Mouse (Mus musculus): ENCODE results near the gene Hfe.
"Not testable (repeated sequence)": the region's sequence is repeated elsewhere in the genome, so short reads cannot be mapped to it uniquely, and the experiment has no call there.

The Hfe gene

DNA sequence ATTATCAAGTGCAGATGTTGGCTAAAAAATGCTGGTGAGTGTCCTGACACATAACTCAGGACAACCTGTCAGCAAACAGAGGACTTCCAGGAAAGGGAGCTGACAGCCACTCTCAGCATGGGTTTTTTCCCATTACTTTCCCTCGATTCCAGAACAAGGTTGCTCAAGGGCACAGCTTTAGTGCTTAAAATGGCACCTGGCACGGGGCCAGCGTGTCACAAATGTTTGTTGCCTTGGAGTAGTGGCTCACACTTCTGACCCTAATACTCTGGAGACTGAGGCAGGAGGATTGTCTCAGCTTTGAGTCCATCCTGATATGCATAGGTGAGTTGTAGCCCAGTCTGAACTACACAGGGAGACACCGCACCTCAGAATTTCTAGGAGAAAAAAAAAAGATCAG, 2.0 kb downstream of the Hfe start:
- no peak for DNase-seq

DNA sequence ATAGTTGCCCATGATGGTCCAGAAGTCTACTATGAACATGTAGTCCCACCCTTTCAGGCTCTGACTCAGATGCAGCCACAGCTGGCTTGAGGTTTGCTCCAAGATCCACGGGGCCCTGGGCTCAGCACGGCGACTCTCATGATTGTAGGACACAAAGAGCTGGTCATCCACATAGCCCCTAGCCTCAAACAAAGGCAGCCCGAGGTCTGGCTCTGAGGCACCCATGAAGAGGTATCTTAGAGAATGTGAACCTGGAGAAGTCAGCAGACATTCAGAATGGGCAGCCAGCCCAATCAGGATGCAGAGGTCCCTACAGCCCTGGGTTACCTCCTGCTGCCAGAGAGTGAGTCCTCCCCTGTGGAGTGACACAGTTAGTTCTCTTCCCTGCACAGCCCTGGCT, 2.6 kb downstream of the Hfe start:
- DNase-seq, result no peak

DNA sequence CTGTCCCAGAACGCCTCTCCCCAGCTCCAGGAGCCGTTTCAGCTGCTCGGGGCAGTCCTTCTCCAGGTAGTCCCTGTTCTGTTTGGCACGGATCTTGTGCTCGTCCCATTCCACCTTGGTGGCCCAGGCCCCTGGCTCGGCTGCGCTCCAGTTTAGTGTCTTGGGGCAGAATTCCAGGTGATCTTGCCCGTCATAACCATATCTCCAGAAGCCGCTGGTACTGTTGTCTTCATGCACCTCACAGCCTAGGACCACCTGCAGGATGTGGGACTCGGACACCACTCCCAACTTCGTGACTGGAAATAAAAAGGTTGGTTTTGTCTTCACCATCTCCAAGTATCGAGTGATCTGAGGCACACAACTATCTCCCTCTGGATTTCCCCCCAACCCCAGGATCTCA, 3.9 kb downstream of the Hfe start:
- no peak for DNase-seq

DNA sequence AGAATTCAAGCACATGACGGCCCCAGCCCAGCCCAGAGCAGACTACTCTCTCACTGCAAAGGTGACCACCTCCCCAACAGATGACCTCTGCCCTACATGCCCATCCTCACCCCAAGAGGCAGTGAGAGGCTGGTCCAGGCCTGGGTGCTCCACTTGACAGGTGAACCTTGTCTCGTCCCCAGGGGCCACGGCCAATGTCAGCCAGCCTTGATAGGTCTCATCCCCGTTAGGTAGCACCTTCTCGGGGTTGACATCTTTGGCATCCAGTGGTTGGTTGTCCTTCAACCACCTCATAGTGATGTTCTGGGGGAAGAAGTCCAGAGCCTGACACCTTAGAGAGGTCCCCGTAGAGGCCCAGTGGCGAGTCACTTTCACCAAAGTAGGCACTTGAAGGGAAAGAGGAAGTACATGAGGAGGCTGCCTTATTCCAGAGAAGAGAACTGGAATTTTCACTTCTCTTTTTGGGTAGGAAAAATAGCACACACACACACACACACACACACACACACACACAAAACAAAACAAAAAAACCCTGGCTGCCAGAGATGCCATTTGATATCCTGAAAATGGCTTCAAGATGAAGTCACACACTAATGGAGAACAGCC, 4.8 kb downstream of the Hfe start:
- DNase-seq, result no peak

GRCm38 (mm10) chr13:23702801-23703200, 7.9 kb downstream of the Hfe start:
- not testable (repeated sequence) for DNase-seq

GRCm38 (mm10) chr13:23702220-23702619, 8.4 kb downstream of the Hfe start:
- DNase-seq, result no peak

DNA sequence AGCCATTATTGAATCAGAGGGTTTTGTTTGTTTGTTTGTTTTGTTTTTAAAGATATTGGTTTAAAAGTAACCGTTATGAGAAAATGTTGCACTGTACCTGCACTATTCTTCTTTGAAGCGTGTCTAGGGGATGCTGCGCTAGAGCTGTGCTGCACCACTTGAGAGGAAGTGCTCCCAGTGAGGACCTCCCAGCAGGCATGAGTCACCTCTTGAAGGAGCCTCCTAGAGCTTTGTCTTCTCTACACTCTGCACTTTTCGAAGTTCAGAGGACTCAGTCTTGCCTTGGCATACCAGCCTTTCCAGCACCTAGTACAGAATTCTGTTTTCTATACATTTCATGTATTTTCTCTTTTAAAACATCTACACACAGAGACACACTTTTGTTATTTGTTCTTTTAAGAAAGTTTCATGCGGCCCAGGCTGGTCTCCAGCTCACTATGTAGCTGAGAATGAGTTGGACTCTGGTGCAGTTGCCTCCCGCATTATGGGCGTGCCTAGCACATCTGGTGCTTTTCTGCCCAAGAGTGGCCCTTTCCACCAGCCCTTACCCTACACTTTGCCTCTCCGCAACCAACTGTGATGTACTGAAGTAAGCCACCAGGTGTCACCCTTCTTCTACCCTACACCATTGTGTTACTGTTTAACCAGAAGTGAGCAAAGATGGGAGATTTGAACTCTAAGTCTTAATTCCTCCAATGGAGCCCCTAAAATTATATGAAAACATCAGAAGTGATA, 9.7 kb downstream of the Hfe start:
- DNase-seq, result peak; percentile 87

- no peak for DNase-seq
Observed at GRCm38 (mm10) chr13:23699767-23700166, 10.9 kb downstream of the Hfe start.

- DNase-seq, result no peak
Observed at GRCm38 (mm10) chr13:23698996-23699395, 11.7 kb downstream of the Hfe start.

DNA sequence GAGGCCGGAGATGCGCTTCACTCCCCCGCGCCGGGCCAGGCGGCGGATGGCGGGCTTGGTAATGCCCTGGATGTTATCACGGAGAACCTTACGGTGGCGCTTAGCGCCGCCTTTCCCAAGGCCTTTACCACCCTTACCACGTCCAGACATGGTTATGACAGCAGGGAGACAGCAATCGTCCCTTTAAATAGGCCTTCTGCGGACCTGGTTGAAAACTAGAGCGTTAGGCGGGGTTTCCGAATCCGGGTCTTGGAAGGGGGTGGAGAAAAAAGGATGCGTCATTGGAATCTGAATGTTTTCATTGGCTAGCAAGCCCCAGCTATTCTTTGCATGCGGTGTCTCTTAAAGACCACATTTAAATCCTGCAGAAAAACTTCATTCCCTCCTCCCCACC, 12.4 kb downstream of the Hfe start, which contains the start of gene Hist1h4c:
Gene Hist1h4c (minus strand): TSS at position 155 of the 394 bp plus-strand sequence.
- peak; percentile 99 for DNase-seq

- DNase-seq, result peak; percentile 83
Observed at GRCm38 (mm10) chr13:23697491-23698299, 13.0 kb downstream of the Hfe start.

DNA sequence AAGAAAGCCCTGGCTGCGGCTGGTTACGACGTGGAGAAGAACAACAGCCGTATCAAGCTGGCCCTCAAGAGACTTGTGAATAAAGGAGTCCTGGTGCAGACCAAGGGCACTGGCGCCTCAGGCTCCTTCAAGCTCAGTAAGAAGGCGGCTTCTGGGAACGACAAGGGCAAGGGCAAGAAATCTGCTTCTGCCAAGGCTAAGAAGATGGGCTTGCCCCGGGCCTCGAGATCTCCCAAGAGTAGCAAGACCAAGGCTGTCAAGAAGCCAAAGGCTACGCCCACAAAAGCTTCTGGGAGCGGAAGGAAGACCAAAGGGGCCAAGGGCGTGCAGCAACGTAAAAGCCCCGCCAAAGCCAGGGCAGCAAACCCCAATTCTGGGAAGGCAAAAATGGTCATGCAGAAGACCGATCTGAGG, 14.6 kb downstream of the Hfe start:
- DNase-seq, result peak; percentile 49

GRCm38 (mm10) chr13:23695514-23695913, 15.1 kb downstream of the Hfe start, which contains the start of gene Hist1h1t:
Gene Hist1h1t (plus strand): TSS chr13:23695814.
- DNase-seq, result no peak

DNA sequence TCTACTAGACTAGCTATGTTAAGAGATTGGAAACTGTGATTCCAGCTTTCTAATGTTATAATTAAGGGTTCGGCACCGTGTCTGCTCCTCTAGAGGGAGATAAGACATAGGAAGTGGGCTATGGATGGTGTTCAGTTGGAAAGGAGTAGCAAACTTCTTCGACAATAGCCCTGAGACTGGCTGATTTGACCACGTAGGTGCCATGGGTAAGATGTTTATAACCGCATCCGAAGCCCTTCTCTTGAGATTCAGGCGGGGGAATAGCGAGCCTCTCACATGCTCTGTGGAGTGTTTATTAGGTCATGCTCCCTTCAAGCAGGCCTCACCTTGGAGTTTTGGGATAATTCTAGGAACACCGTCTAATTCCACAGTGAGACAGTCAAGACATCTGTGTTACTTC, 15.7 kb downstream of the Hfe start:
- no peak for DNase-seq

DNA sequence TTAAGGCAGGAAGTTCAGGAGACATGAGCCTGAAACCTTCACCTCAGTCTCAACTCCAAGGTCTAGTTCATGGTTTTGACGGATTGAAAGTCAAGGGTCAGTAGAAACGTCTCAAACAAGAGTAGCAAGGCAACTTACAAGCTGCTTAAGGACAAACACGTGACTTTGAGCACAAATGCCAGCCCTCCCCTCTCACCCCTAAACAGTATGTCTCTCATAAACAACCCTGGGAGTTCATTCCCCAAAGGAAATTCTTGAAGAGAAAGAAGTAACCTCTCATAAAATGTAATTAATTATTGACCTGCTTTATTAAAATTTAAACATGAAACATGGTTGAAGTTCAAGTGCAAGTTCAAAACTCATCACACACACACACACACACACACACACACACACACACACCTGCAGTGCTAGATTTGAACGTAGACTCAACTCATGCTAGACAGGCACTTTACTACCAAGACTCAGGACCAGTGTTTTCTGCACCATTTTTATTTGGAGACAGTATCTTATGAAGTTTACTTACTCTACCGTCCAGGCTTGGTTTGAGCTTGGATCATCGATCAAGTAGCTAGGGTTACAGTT, 16.7 kb downstream of the Hfe start:
- DNase-seq, result no peak

- DNase-seq, result no peak
Observed at GRCm38 (mm10) chr13:23689459-23689858, 21.2 kb downstream of the Hfe start.

DNA sequence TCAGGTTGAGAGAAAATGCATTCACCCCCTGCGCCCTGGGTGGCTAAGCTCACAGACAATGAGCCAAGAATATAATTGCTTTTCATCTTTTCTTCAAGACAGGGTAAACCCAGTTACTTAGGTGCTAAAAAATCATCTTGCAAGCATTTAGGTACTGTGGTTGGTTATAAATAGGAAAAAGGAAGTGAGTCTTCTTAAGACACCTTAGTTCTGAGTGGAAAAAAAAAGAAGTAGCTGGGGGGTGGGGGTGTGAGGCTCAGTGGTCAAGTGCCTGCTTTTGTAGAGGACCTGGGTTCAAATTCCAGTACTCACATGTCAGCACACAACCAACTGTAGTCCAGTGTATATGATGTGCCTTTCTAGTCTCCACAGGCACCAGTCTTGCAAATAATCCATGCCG, 21.7 kb downstream of the Hfe start:
- DNase-seq, result no peak

GRCm38 (mm10) chr13:23687907-23688306, 22.7 kb downstream of the Hfe start:
- DNase-seq, result no peak

GRCm38 (mm10) chr13:23687181-23687580, 23.5 kb downstream of the Hfe start:
- DNase-seq, result no peak

DNA sequence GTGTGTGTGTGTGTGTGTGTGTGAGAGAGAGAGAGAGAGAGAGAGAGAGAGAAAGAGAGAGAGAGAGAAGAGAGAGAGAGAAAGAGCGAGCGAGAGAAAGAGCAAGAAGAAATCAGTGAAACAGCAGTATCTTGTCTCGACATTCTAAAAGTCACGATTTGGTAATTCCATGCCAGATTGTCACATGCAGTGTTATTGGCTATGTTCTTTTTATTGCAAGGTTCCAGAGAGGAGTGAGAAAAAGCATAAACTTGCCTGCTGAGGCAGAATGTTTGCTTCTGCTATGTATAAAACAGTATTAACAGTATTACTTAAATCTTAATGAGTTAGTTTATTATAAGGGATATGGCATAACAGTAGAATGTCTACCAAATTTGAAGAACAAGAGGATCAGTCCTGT, 24.7 kb downstream of the Hfe start:
- DNase-seq, result no peak

DNA sequence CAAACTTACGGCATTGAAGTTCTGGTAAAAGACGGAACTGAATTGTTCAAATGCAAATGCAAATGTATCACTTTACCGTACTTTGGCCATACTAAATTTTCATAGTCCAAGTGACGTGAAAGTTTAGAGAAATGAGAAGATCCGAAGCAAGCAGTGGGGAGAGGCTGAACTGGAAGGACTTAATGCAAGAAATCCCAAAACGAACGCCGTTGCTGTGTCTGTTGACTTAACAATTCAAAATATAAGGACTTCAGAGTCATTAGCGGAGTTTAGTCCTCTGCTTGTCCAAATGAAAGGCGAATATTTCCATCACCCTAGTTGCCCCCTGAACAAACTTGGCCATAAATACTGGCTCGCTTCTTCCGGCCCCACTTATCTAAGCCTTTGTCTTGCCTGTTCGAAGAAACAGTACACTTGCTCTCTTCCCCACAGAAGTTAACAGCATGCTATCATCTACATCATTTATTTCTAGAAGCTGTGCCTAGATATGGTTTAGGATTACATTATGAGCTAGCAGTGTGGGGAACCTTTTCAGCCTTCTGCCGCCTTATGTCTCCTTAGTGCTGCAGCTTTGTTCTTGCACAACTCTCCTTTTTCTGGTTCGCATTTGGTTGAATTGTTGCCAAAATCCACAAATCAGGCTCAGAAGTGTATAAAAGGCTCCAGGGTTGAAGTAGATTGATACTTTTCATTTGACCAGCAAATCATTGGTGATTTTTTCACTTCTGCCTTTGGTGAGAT, 25.4 kb downstream of the Hfe start:
- peak; percentile 39 for DNase-seq

DNA sequence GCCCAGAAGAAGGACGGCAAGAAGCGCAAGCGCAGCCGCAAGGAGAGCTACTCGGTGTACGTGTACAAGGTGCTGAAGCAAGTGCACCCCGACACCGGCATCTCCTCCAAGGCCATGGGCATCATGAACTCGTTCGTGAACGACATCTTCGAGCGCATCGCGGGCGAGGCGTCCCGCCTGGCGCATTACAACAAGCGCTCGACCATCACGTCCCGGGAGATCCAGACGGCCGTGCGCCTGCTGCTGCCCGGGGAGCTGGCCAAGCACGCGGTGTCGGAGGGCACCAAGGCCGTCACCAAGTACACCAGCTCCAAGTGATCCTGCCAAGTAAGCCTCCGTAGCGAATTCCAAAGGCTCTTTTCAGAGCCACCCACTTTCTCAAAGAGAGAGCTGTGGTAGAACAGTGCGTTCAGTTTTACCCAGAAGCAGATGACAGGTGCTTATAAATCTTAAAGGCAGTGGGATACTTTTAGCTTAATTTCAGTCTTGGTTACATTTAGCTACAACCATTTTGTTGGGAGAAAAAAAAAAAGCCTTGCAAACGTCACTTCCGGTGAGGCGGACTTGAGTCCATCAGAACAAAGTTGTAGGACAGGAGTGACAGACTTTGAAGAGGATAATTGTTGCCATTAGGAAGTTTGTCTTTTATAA, 26.2 kb downstream of the Hfe start:
- DNase-seq, result peak; percentile 85

All from lung, postnatal 10 days (tissue).